Mouse (Mus musculus) CH12.LX (cell line): ENCODE data around the gene D630023F18Rik. TPM values are rescaled to one million over a fixed set of nuclear protein-coding genes. Genes with fewer than 3 reads are reported as not detected.

ENCODE experiments used
- DNase-seq: peaks from one replicate; pipeline ENCODE4 v3.0.0-alpha.2; 2013; ENCODE audit errors: extremely low read depth
- H3K27ac ChIP-seq: 2 replicates; pipeline ENCODE4 v1.5.1; 2012; ENCODE audit warnings: low read depth, mild to moderate bottlenecking, control low read depth, moderate library complexity; ENCODE audit not compliant: insufficient read depth
- H3K27me3 ChIP-seq: replicated peaks from 2 replicates; pipeline ENCODE3; 2012; ENCODE audit warnings: inconsistent platforms
- H3K36me3 ChIP-seq, 2 experiments: replicated peaks in 1 of 2; 2 replicates each; pipeline versions ENCODE3 to v1.6.1; 2012; ENCODE audit warnings: inconsistent platforms in 1 of 2, low read length in 1 of 2, mild to moderate bottlenecking in 1 of 2, mixed read lengths in 1 of 2, moderate library complexity in 1 of 2; ENCODE audit not compliant: control insufficient read depth in 1 of 2, insufficient read depth in 1 of 2
- H3K4me1 ChIP-seq, 2 experiments: 2 replicates each; pipeline ENCODE4 v1.6.1; 2012; ENCODE audit warnings: inconsistent platforms in 1 of 2, moderate library complexity in 1 of 2; ENCODE audit not compliant: insufficient read depth in 2 of 2, control insufficient read depth in 1 of 2
- H3K4me2 ChIP-seq: 2 replicates; pipeline ENCODE4 v1.6.1; 2012; ENCODE audit warnings: low read depth, mild to moderate bottlenecking, control low read depth; ENCODE audit not compliant: poor library complexity, insufficient read depth, severe bottlenecking
- H3K4me3 ChIP-seq, 3 experiments: fragments of 150-350 bp in 1 of 3; sonication (generic) in 1 of 3; replicated peaks in 1 of 3; 2 replicates each; pipeline versions ENCODE3 to v1.5.1; 2011 to 2012; ENCODE audit warnings: low read depth in 2 of 3, low read length in 2 of 3, mild to moderate bottlenecking in 2 of 3, moderate library complexity in 2 of 3, control low read depth in 1 of 3, improper control_type of control experiment in 1 of 3, inconsistent platforms in 1 of 3, mixed read lengths in 1 of 3; ENCODE audit not compliant: poor library complexity in 1 of 3
- H3K79me2 ChIP-seq: replicated peaks from 2 replicates; pipeline ENCODE4 v1.6.1; 2012; ENCODE audit warnings: mild to moderate bottlenecking, moderate library complexity; ENCODE audit not compliant: control insufficient read depth, poor library complexity, insufficient read depth, severe bottlenecking; ENCODE audit errors: extremely low read depth
- H3K9ac ChIP-seq: 2 replicates; pipeline ENCODE4 v1.6.1; 2012; ENCODE audit warnings: low read depth, mild to moderate bottlenecking, control low read depth, moderate library complexity; ENCODE audit not compliant: insufficient read depth
- H3K9me3 ChIP-seq: replicated peaks from 2 replicates; pipeline ENCODE3; 2012; ENCODE audit warnings: low read length, inconsistent platforms, mixed read lengths
- BHLHE40 ChIP-seq: IDR thresholded peaks from 2 replicates; pipeline ENCODE4 v1.6.1; 2011; ENCODE audit warnings: mild to moderate bottlenecking, low read depth, low read length, improper control_type of control experiment
- ELF1 ChIP-seq: IDR thresholded peaks from 2 replicates; pipeline ENCODE4 v1.6.1; 2014; ENCODE audit warnings: low read depth, mild to moderate bottlenecking, inconsistent platforms, low read length, improper control_type of control experiment
- GABPA ChIP-seq: IDR thresholded peaks from 2 replicates; pipeline ENCODE4 v1.6.1; 2012; ENCODE audit warnings: low read depth, low read length, improper control_type of control experiment, inconsistent platforms; ENCODE audit not compliant: insufficient replicate concordance
- JUN ChIP-seq: IDR thresholded peaks from 2 replicates; pipeline ENCODE4 v1.6.1; 2011; ENCODE audit warnings: low read depth, mild to moderate bottlenecking, low read length, improper control_type of control experiment, moderate library complexity; ENCODE audit not compliant: insufficient read depth
- MAX ChIP-seq: IDR thresholded peaks from 2 replicates; pipeline ENCODE4 v1.6.1; 2011; ENCODE audit warnings: low read length, improper control_type of control experiment
- MEF2A ChIP-seq: IDR thresholded peaks from 2 replicates; pipeline ENCODE4 v1.6.1; 2014; ENCODE audit warnings: low read depth, mild to moderate bottlenecking, inconsistent platforms, low read length, improper control_type of control experiment, borderline replicate concordance
- MXI1 ChIP-seq: IDR thresholded peaks from 2 replicates; pipeline ENCODE4 v1.6.1; 2011; ENCODE audit warnings: mild to moderate bottlenecking, low read depth, low read length, improper control_type of control experiment
- NRF1 ChIP-seq: IDR thresholded peaks from 2 replicates; pipeline ENCODE4 v1.6.1; 2014; ENCODE audit warnings: low read depth, mild to moderate bottlenecking, inconsistent platforms, low read length, improper control_type of control experiment, moderate library complexity
- POLR2A ChIP-seq: IDR thresholded peaks from 2 replicates; pipeline ENCODE4 v1.6.1; 2011; ENCODE audit warnings: low read depth, mild to moderate bottlenecking, improper control_type of control experiment, low read length
- POLR2AphosphoS2 ChIP-seq: IDR thresholded peaks from 2 replicates; pipeline ENCODE4 v1.6.1; 2011; ENCODE audit warnings: low read depth, low read length, improper control_type of control experiment
- RAD21 ChIP-seq: IDR thresholded peaks from 2 replicates; pipeline ENCODE4 v1.6.1; 2011; ENCODE audit warnings: low read depth, mild to moderate bottlenecking, low read length, improper control_type of control experiment, moderate library complexity
- RCOR1 ChIP-seq: conservative IDR thresholded peaks from 2 replicates; pipeline ENCODE4 v1.6.1; 2012; ENCODE audit warnings: low read depth, mild to moderate bottlenecking, inconsistent platforms, low read length, improper control_type of control experiment
- SIN3A ChIP-seq: IDR thresholded peaks from 2 replicates; pipeline ENCODE4 v1.6.1; 2012; ENCODE audit warnings: low read length, improper control_type of control experiment, inconsistent platforms
- SMC3 ChIP-seq: IDR thresholded peaks from 2 replicates; pipeline ENCODE4 v1.6.1; 2011; ENCODE audit warnings: low read depth, low read length, improper control_type of control experiment
- TBP ChIP-seq: conservative IDR thresholded peaks from 2 replicates; pipeline ENCODE4 v1.6.1; 2011; ENCODE audit warnings: low read depth, low read length, improper control_type of control experiment
- TCF12 ChIP-seq: IDR thresholded peaks from 2 replicates; pipeline ENCODE4 v1.6.1; 2014; ENCODE audit warnings: low read depth, mild to moderate bottlenecking, inconsistent platforms, low read length, improper control_type of control experiment
- UBTF ChIP-seq: IDR thresholded peaks from 2 replicates; pipeline ENCODE4 v1.6.1; 2012; ENCODE audit warnings: low read depth, mild to moderate bottlenecking, inconsistent platforms, low read length, improper control_type of control experiment, moderate library complexity
- USF1 ChIP-seq: IDR thresholded peaks from 2 replicates; pipeline ENCODE4 v1.6.1; 2014; ENCODE audit warnings: low read depth, mild to moderate bottlenecking, inconsistent platforms, low read length, improper control_type of control experiment
- USF2 ChIP-seq: conservative IDR thresholded peaks from 2 replicates; pipeline ENCODE4 v1.6.1; 2011; ENCODE audit warnings: low read depth, low read length, improper control_type of control experiment
- ZC3H11A ChIP-seq: IDR thresholded peaks from 2 replicates; pipeline ENCODE4 v1.6.1; 2012; ENCODE audit warnings: low read depth, mild to moderate bottlenecking, inconsistent platforms, low read length, improper control_type of control experiment
- ZKSCAN1 ChIP-seq: IDR thresholded peaks from 2 replicates; pipeline ENCODE4 v1.6.1; 2012; ENCODE audit warnings: low read depth, inconsistent platforms, low read length, improper control_type of control experiment, borderline replicate concordance
- ZMIZ1 ChIP-seq: IDR thresholded peaks from 2 replicates; pipeline ENCODE4 v1.6.1; 2012; ENCODE audit warnings: low read depth, mild to moderate bottlenecking, inconsistent platforms, low read length, improper control_type of control experiment
- ZNF384 ChIP-seq: IDR thresholded peaks from 2 replicates; pipeline ENCODE4 v1.6.1; 2012; ENCODE audit warnings: low read depth, low read length, improper control_type of control experiment, inconsistent platforms
- dilution Hi-C: fragments of 300-500 bp; cut with MboI; formaldehyde crosslinking; loops from 2 replicates; pipeline ENCODE4 v1.14.3; 2020; ENCODE audit warnings: low sequenced_read_pairs; ENCODE audit not compliant: extremely low pct_unique_long_range_greater_than_20kb, extremely low pct_ligation_motif_present
- in situ Hi-C: fragments of 300-500 bp; cut with MboI; formaldehyde crosslinking; loops from 3 replicates; pipeline ENCODE4 v1.14.3; 2019; ENCODE audit warnings: low sequenced_read_pairs, low pct_ligation_motif_present, low pct_unique_long_range_greater_than_20kb, mixed read lengths
- polyA plus RNA-seq: library from polyadenylated mRNA; unstranded; fragments of >175 nt; gene quantifications from 2 replicates; pipeline ENCODE4 v1.2.1, GENCODE M21; 2012; ENCODE audit warnings: low read depth; ENCODE audit not compliant: insufficient read length
- total RNA-seq, 2 experiments: library from RNA; depleted of rRNA; stranded (reverse); fragments of 300-350 nt in 1 of 2; fragments of >200 nt in 1 of 2; gene quantifications; 2 replicates each; pipeline ENCODE4 v1.2.3; 2012 to 2014

Gene D630023F18Rik
- total and polyA plus RNA-seq, 3 experiments, result 0.13 to 0.17 TPM; not detected in 1

GRCm38 (mm10) chr1:65067842-65068241 lies 55.2 kb downstream of the D630023F18Rik start:
- dilution Hi-C loops, result no loop called here
- Histone ChIP-seq H3K4me3 (no peak overlapping the region), H3K27ac (no peak overlapping the region), H3K9ac (no peak overlapping the region), H3K36me3 (no peaks in the 10 kb centered on the region), H3K4me1 (peaks cover 0 to 7% of the 10 kb centered on the region in 2 experiments; a peak in 2 of 4 replicates), H3K79me2 (no peaks in the 10 kb centered on the region), H3K9me3 (peaks cover 2% of the 10 kb centered on the region), H3K4me2 (no peak overlapping the region), H3K27me3 (no peaks in the 10 kb centered on the region)
- in situ Hi-C loops, result no loop called here
- TF ChIP-seq NRF1, result no peak
- no peak for TF ChIP-seq POLR2AphosphoS2
- no peak for TF ChIP-seq RCOR1
- no peak for TF ChIP-seq SIN3A
- TF ChIP-seq POLR2A, result no peak
- TF ChIP-seq ZC3H11A, result no peak
- TF ChIP-seq TCF12, result no peak
- no peak for TF ChIP-seq MXI1
- no peak for TF ChIP-seq MEF2A
- no peak for TF ChIP-seq RAD21
- TF ChIP-seq UBTF, result no peak
- no peak for TF ChIP-seq GABPA
- no peak for TF ChIP-seq SMC3
- no peak for TF ChIP-seq ELF1
- no peak for TF ChIP-seq MAX
- TF ChIP-seq ZKSCAN1, result no peak
- TF ChIP-seq ZMIZ1, result no peak
- TF ChIP-seq USF1, result no peak
- no peak for DNase-seq

DNA sequence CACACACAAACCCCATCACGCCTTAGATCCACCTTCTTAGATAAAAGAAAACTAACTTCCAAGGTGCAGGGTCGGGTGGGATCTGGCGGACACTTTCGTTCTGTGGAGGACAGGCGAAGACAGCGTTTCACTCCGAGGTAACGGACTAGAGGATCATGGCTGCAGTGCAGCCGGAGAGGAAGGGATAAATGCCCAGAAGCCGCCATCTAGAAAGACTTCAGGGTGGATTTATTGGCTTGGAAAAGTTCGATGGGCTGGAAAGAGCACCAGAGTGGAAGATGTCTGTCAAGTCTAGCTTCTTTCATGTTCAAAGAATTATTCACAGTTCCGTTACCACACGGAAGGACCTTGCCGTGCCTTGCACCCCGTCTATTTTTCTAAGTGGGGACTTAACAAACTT lies 58.8 kb downstream of the D630023F18Rik start:
- in situ Hi-C loops, result no loop called here
- H3K79me2 ChIP-seq, result no peaks in the 10 kb centered on the region
- no peak for TF ChIP-seq SMC3
- no peak for TF ChIP-seq NRF1
- no peak for TF ChIP-seq USF2
- no peak for TF ChIP-seq BHLHE40
- TF ChIP-seq TBP, result no peak
- no peak for TF ChIP-seq ZNF384
- TF ChIP-seq JUN, result no peak
- TF ChIP-seq RCOR1, result no peak
- no peak for TF ChIP-seq GABPA
- TF ChIP-seq ZMIZ1, result no peak
- H3K4me2 ChIP-seq, result no peak overlapping the region
- peaks cover 2% of the 10 kb centered on the region for H3K9me3 ChIP-seq
- no peak overlapping the region for H3K9ac ChIP-seq
- DNase-seq, result no peak
- no peaks in the 10 kb centered on the region for H3K36me3 ChIP-seq
- no peak overlapping the region for H3K27ac ChIP-seq
- H3K4me3 ChIP-seq, result no peak overlapping the region
- H3K27me3 ChIP-seq, result no peaks in the 10 kb centered on the region
- H3K4me1 ChIP-seq, result peaks cover 0 to 20% of the 10 kb centered on the region in 2 experiments; a peak in 3 of 4 replicates
- dilution Hi-C loops, result no loop called here
